7 mouse cellular contexts compared by ENCODE assay signal in genomic region chr13:110643198-110643896, GRCm38 (mm10).
DNase-seq lines count a peak whose midpoint lies in the region; ATAC-seq lines count a peak whose summit lies in the region.

No protein-coding gene starts in this region.

- H3K4me1 ChIP-seq in heart, embryonic 12.5 days (replicated peaks) = peaks cover 13% of the 10 kb centered on the region

- no peak overlapping the region for H3K4me3 ChIP-seq in heart, embryonic 12.5 days

- H3K9me3 ChIP-seq in heart, embryonic 12.5 days (replicated peaks) = no peaks in the 10 kb centered on the region

- no peak for ATAC-seq in heart, embryonic 12.5 days (ENCODE audit: insufficient number of reproducible peaks, low FRiP score)

- DNase-seq in retina, postnatal 1 day = peak; percentile 68
- no peak for DNase-seq in retina, embryonic 14.5 days (ENCODE audit: low spot score)
- peak; percentile 70 to 74 for DNase-seq in cerebellum, postnatal 10 days
- peak; percentile 33 to 49 for DNase-seq in kidney, postnatal 36 days
- DNase-seq in skeletal muscle tissue, adult 2 months (ENCODE audit: low read depth, low spot score) = peak; percentile 47
- no peak for DNase-seq in layer of hippocampus, adult 11-12 months (ENCODE audit: low spot score)

- H3K9ac ChIP-seq in heart, embryonic 12.5 days = no peak overlapping the region

- no peaks in the 10 kb centered on the region for H3K36me3 ChIP-seq in heart, embryonic 12.5 days

- WGBS in heart, embryonic 12.5 days = 21% methylated on average over 11 of the region's 11 CpGs

- peak overlapping the region; percentile 69 for H3K27ac ChIP-seq in heart, embryonic 12.5 days (ENCODE audit: poor library complexity, severe bottlenecking)

- no peaks in the 10 kb centered on the region for H3K27me3 ChIP-seq in heart, embryonic 12.5 days (replicated peaks)

- peak overlapping the region; percentile 43 for H3K4me2 ChIP-seq in heart, embryonic 12.5 days

Comparison
In these comparisons a context has a peak if more than half of its experiments do, and no peak if none do; other contexts are left out.
1. DNase-seq: peak in retina, postnatal 1 day (single experiment), cerebellum, postnatal 10 days (2 of 2), kidney, postnatal 36 days (2 of 2) and skeletal muscle tissue, adult 2 months (single experiment); none in retina, embryonic 14.5 days (single experiment) and layer of hippocampus, adult 11-12 months (single experiment).